Mouse (Mus musculus) layer of hippocampus, adult 2 months (tissue): ENCODE measurements at regions not wholly inside any gene's neighbourhood (a gene's known extent, or its start where the extent isn't known, plus 50 kb on each side); places are given as distances from the start of the nearest gene placed in this dataset.

Source experiments
- DNase-seq, 2 experiments: peaks; one replicate each; pipeline ENCODE4 v3.0.0; 2022; ENCODE audit warnings: low spot score in 2 of 2
- H3K27ac ChIP-seq: fragments of 200-600 bp; 2 replicates; pipeline ENCODE4 v1.8.1; 2022
- H3K4me3 ChIP-seq: fragments of 200-600 bp; 2 replicates; pipeline ENCODE4 v1.8.1; 2022; ENCODE audit warnings: mild to moderate bottlenecking
- CTCF ChIP-seq: fragments of 200-600 bp; conservative IDR thresholded peaks from 2 replicates; pipeline ENCODE4 v1.8.1; 2022; ENCODE audit warnings: antibody characterized with exemption, mild to moderate bottlenecking, moderate library complexity

- no peak overlapping the region for H3K27ac ChIP-seq
- H3K4me3 ChIP-seq, result no peak overlapping the region
- no peak for TF ChIP-seq CTCF
- DNase-seq, result peak in 1 of 2 experiments; percentile 16
These were observed 300.1 kb downstream of the Lipi start for GRCm38 (mm10) chr16:75285811-75286210.

- peak; percentile 45 to 63 for DNase-seq
- Histone ChIP-seq H3K4me3 (no peak overlapping the region), H3K27ac (peak overlapping the region; percentile 1; the same call in 1 of the 2 replicates)
- no peak for TF ChIP-seq CTCF
These were observed 322.0 kb downstream of the Lipi start for GRCm38 (mm10) chr16:75263903-75264302.

- peak overlapping the region; percentile 58 for H3K27ac ChIP-seq
- no peak for TF ChIP-seq CTCF
- H3K4me3 ChIP-seq, result no peak overlapping the region
- peak; percentile 18 to 59 for DNase-seq
These were observed 330.9 kb downstream of the Lipi start for GRCm38 (mm10) chr16:75254981-75255380.

- H3K27ac ChIP-seq, result no peak overlapping the region
- TF ChIP-seq CTCF, result no peak
- H3K4me3 ChIP-seq, result no peak overlapping the region
- no peak for DNase-seq
These were observed 336.7 kb downstream of the Lipi start for GRCm38 (mm10) chr16:75249170-75249569.

- Histone ChIP-seq H3K4me3 (no peak overlapping the region), H3K27ac (no peak overlapping the region)
- no peak for DNase-seq
- no peak for TF ChIP-seq CTCF
These were observed 345.5 kb downstream of the Lipi start for GRCm38 (mm10) chr16:75240383-75240782.

GRCm38 (mm10) chr16:75232133-75232532, 353.7 kb downstream of the Lipi start:
- no peak overlapping the region for H3K4me3 ChIP-seq
- TF ChIP-seq CTCF, result no peak
- H3K27ac ChIP-seq, result no peak overlapping the region
- peak in 1 of 2 experiments; percentile 34 for DNase-seq

- peak; percentile 47 for TF ChIP-seq CTCF
- Histone ChIP-seq H3K27ac (no peak overlapping the region), H3K4me3 (no peak overlapping the region)
- no peak for DNase-seq
These were observed 392.5 kb downstream of the Lipi start for GRCm38 (mm10) chr16:75193404-75193803.

GRCm38 (mm10) chr16:75190316-75190715, 395.5 kb downstream of the Lipi start:
- Histone ChIP-seq H3K27ac (no peak overlapping the region), H3K4me3 (no peak overlapping the region)
- no peak for DNase-seq
- TF ChIP-seq CTCF, result no peak

GRCm38 (mm10) chr16:75166040-75166439, 419.8 kb downstream of the Lipi start:
- Histone ChIP-seq H3K4me3 (no peak overlapping the region), H3K27ac (no peak overlapping the region)
- DNase-seq, result no peak
- TF ChIP-seq CTCF, result no peak

- no peak for DNase-seq
- no peak for TF ChIP-seq CTCF
- no peak overlapping the region for H3K27ac ChIP-seq
These were observed 420.7 kb downstream of the Lipi start for GRCm38 (mm10) chr16:75164969-75165726.

GRCm38 (mm10) chr16:75159740-75160139, 426.1 kb downstream of the Lipi start:
- TF ChIP-seq CTCF, result no peak
- H3K4me3 ChIP-seq, result no peak overlapping the region
- DNase-seq, result no peak
- H3K27ac ChIP-seq, result no peak overlapping the region

More at GRCm38 (mm10) chr16:75164969-75165726, 420.7 kb downstream of the Lipi start:
- no peak overlapping the region for H3K4me3 ChIP-seq

- no peak for DNase-seq
- TF ChIP-seq CTCF, result no peak
- H3K4me3 ChIP-seq, result no peak overlapping the region
- no peak overlapping the region for H3K27ac ChIP-seq
These were observed 430.3 kb downstream of the Lipi start for GRCm38 (mm10) chr16:75155441-75156038.
